Comparison of ENCODE assay signal across 25 mouse cellular contexts in the genomic region with DNA sequence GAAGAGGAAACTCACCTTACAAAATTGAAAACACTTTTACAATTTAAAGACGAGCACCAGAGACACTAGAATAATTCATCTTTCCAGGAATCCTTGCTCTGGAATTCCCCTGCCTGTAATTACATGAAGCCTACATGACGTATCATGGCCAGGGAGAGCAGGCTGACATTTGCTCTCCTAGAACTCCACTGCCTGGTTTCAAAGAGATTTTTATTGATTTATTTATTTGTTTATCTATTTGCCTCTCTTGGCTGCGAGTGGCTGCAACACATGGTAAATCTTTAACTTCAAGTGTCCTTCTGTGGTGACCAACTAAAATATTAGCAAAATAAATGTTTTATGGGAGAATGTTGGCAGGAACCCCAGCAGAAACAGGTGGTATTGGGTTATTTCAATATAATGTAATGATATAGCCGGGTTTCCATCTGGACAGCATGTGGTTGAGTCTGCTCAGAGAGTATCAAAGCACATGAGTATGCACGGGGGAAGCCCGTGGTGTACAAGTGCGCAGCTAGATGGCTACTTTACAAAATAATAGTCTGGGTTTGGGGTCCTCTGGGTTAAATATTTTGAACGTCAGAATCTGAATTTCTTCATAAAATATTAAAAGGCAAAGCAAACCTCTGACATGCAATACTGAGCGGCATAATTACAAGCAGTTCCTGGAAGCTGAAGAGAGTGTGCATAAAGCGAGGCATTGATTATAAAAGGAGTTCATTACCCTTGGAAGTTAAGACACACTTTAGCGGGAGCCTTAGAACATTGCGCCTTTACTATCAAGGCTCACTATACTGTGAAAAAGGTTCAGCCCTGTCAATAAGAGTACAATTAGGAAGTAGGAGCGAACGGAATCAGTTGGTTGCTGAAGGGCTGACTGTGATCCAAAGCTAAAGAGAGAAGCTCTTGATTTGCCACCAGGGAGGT.
A peak's percentile ranks its signal among the peaks of the same experiment; 100 is the strongest.
DNase-seq lines count a peak whose midpoint lies in the region; ATAC-seq and TF ChIP-seq lines count a peak whose summit lies in the region.
"Had no signal": no experiment of that assay in that cellular context is flagged by ENCODE, and none has a peak within 500 bp of the region (broad histone marks: within the 10 kb centered on the region; RNA-seq: fewer than 3 reads in every experiment).

No protein-coding gene starts in this region.

- no peaks in the 10 kb centered on the region for H3K27me3 ChIP-seq in hindbrain, postnatal 0 days (ENCODE audit: insufficient read depth, low read length)
- H3K27me3 ChIP-seq in hindbrain, embryonic 11.5 days (ENCODE audit: control insufficient read depth, insufficient read depth, low read length), result no peaks in the 10 kb centered on the region
- no peaks in the 10 kb centered on the region for H3K27me3 ChIP-seq in liver, postnatal 0 days (ENCODE audit: insufficient read depth, low read length)
- no peaks in the 10 kb centered on the region for H3K27me3 ChIP-seq in liver, embryonic 12.5 days (replicated peaks)
- no peaks in the 10 kb centered on the region for H3K27me3 ChIP-seq in embryonic facial prominence, embryonic 12.5 days
- peaks cover 7% of the 10 kb centered on the region; the same call in 1 of the 2 replicates for H3K27me3 ChIP-seq in limb, embryonic 13.5 days
- H3K27me3 ChIP-seq in forebrain, embryonic 16.5 days (replicated peaks; ENCODE audit: control insufficient read depth, insufficient read depth, low read length), result no peaks in the 10 kb centered on the region
- H3K27me3 ChIP-seq: CH12.LX; embryonic facial prominence, embryonic 15.5 days; forebrain, embryonic 15.5 days; kidney, embryonic 15.5 days; Patski had no signal

- H3K4me3 ChIP-seq in hindbrain, postnatal 0 days (ENCODE audit: low read length), result no peak overlapping the region
- no peak overlapping the region for H3K4me3 ChIP-seq in hindbrain, embryonic 11.5 days (ENCODE audit: low read depth, low read length)
- H3K4me3 ChIP-seq in liver, postnatal 0 days (ENCODE audit: low read depth, low read length), result no peak overlapping the region
- H3K4me3 ChIP-seq in liver, embryonic 12.5 days, result no peak overlapping the region
- H3K4me3 ChIP-seq in embryonic facial prominence, embryonic 12.5 days, result no peak overlapping the region
- no peak overlapping the region for H3K4me3 ChIP-seq in limb, embryonic 13.5 days
- no peak overlapping the region for H3K4me3 ChIP-seq in forebrain, embryonic 16.5 days (replicated peaks; ENCODE audit: low read length)
- H3K4me3 ChIP-seq: embryonic facial prominence, embryonic 15.5 days; forebrain, embryonic 15.5 days; kidney, embryonic 15.5 days; myocyte had no signal

- no peak overlapping the region for H3K9ac ChIP-seq in hindbrain, postnatal 0 days (replicated peaks; ENCODE audit: low read length)
- no peak overlapping the region for H3K9ac ChIP-seq in hindbrain, embryonic 11.5 days (ENCODE audit: low read depth, low read length)
- H3K9ac ChIP-seq in liver, postnatal 0 days (replicated peaks), result no peak overlapping the region
- H3K9ac ChIP-seq in liver, embryonic 12.5 days, result no peak overlapping the region
- H3K9ac ChIP-seq in embryonic facial prominence, embryonic 12.5 days, result no peak overlapping the region
- no peak overlapping the region for H3K9ac ChIP-seq in limb, embryonic 13.5 days
- H3K9ac ChIP-seq in forebrain, embryonic 16.5 days (replicated peaks; ENCODE audit: low read depth, low read length), result no peak overlapping the region
- H3K9ac ChIP-seq: embryonic facial prominence, embryonic 15.5 days; forebrain, embryonic 15.5 days; kidney, embryonic 15.5 days had no signal

- peak; percentile 18 for DNase-seq in hindbrain, postnatal 0 days (ENCODE audit: low spot score)
- no peak for DNase-seq in hindbrain, embryonic 11.5 days (ENCODE audit: low spot score)
- no peak for DNase-seq in liver, postnatal 0 days
- DNase-seq: B cell, adult 2 months; cerebellum, adult 11-12 months; gastrocnemius, postnatal 10 days; heart, adult 11 months; left cerebral cortex, postnatal 4 days; right cerebral cortex, postnatal 14 days; spleen, adult 18-20 months had no signal

- H3K36me3 ChIP-seq in hindbrain, postnatal 0 days (ENCODE audit: insufficient read depth, low read length), result no peaks in the 10 kb centered on the region
- H3K36me3 ChIP-seq in hindbrain, embryonic 11.5 days (ENCODE audit: control insufficient read depth, insufficient read depth, low read length), result no peaks in the 10 kb centered on the region
- H3K36me3 ChIP-seq in liver, postnatal 0 days (replicated peaks; ENCODE audit: insufficient read depth, low read length), result no peaks in the 10 kb centered on the region
- no peaks in the 10 kb centered on the region for H3K36me3 ChIP-seq in liver, embryonic 12.5 days
- no peaks in the 10 kb centered on the region for H3K36me3 ChIP-seq in embryonic facial prominence, embryonic 12.5 days
- no peaks in the 10 kb centered on the region for H3K36me3 ChIP-seq in limb, embryonic 13.5 days
- no peaks in the 10 kb centered on the region for H3K36me3 ChIP-seq in forebrain, embryonic 16.5 days (ENCODE audit: control insufficient read depth, insufficient read depth)
- H3K36me3 ChIP-seq: embryonic facial prominence, embryonic 15.5 days; forebrain, embryonic 15.5 days; G1E; kidney, embryonic 15.5 days had no signal

- TF ChIP-seq EP300 in liver, postnatal 0 days (IDR thresholded peaks at IDR 0.05; ENCODE audit: low read depth), result no peak

- H3K9me3 ChIP-seq in hindbrain, postnatal 0 days (ENCODE audit: low read length), result no peaks in the 10 kb centered on the region
- H3K9me3 ChIP-seq in hindbrain, embryonic 11.5 days (ENCODE audit: control insufficient read depth, low read length), result no peaks in the 10 kb centered on the region
- H3K9me3 ChIP-seq in liver, postnatal 0 days (ENCODE audit: low read length), result no peaks in the 10 kb centered on the region
- no peaks in the 10 kb centered on the region for H3K9me3 ChIP-seq in liver, embryonic 12.5 days (replicated peaks)
- no peaks in the 10 kb centered on the region for H3K9me3 ChIP-seq in embryonic facial prominence, embryonic 12.5 days
- H3K9me3 ChIP-seq in limb, embryonic 13.5 days, result no peaks in the 10 kb centered on the region
- no peaks in the 10 kb centered on the region for H3K9me3 ChIP-seq in forebrain, embryonic 16.5 days (ENCODE audit: control insufficient read depth, low read length)
- H3K9me3 ChIP-seq: embryonic facial prominence, embryonic 15.5 days; forebrain, embryonic 15.5 days; G1E; kidney, embryonic 15.5 days had no signal

- 74% methylated on average over 14 of the region's 14 CpGs for WGBS in hindbrain, postnatal 0 days
- WGBS in hindbrain, embryonic 11.5 days, result 80% methylated on average over 14 of the region's 14 CpGs
- WGBS in liver, postnatal 0 days (ENCODE audit: insufficient replicate concordance), result 73% methylated on average over 14 of the region's 14 CpGs
- 64% methylated on average over 14 of the region's 14 CpGs for whole genome bisulfite sequencing in liver, embryonic 12.5 days (ENCODE audit: insufficient replicate concordance)
- 54% methylated on average over 14 of the region's 14 CpGs for WGBS in embryonic facial prominence, embryonic 12.5 days
- WGBS in limb, embryonic 13.5 days, result 31% methylated on average over 14 of the region's 14 CpGs
- 80% methylated on average over 14 of the region's 14 CpGs for WGBS in forebrain, embryonic 16.5 days

- ATAC-seq in hindbrain, postnatal 0 days, result no peak
- ATAC-seq in hindbrain, embryonic 11.5 days (ENCODE audit: low FRiP score), result no peak
- ATAC-seq in liver, postnatal 0 days, result peak; percentile 43; the same call in 1 of the 2 replicates
- ATAC-seq in liver, embryonic 12.5 days, result no peak
- ATAC-seq in embryonic facial prominence, embryonic 12.5 days (ENCODE audit: insufficient number of reproducible peaks, insufficient read depth, low FRiP score, low TSS enrichment), result 0 out of 2 replicates have a peak, but pooled peaks have one; percentile 60
- ATAC-seq in limb, embryonic 13.5 days (ENCODE audit: low FRiP score, low read depth), result peak; percentile 98
- ATAC-seq in forebrain, embryonic 16.5 days, result no peak
- ATAC-seq: forebrain, embryonic 15.5 days; intestine, embryonic 16.5 days; lung, postnatal 0 days; Patski had no signal

- TF ChIP-seq CTCF in hindbrain, postnatal 0 days (IDR thresholded peaks at IDR 0.05; ENCODE audit: low read depth), result no peak
- TF ChIP-seq CTCF in liver, postnatal 0 days (IDR thresholded peaks at IDR 0.05; ENCODE audit: low read depth), result no peak

- H3K4me2 ChIP-seq in hindbrain, postnatal 0 days (ENCODE audit: low read depth, low read length), result no peak overlapping the region
- no peak overlapping the region for H3K4me2 ChIP-seq in hindbrain, embryonic 11.5 days (replicated peaks; ENCODE audit: low read depth, low read length)
- H3K4me2 ChIP-seq in liver, postnatal 0 days (ENCODE audit: low read depth, low read length), result no peak overlapping the region
- no peak overlapping the region for H3K4me2 ChIP-seq in liver, embryonic 12.5 days
- no peak overlapping the region for H3K4me2 ChIP-seq in embryonic facial prominence, embryonic 12.5 days (replicated peaks)
- H3K4me2 ChIP-seq in limb, embryonic 13.5 days (replicated peaks), result peak overlapping the region; percentile 30
- H3K4me2 ChIP-seq in forebrain, embryonic 16.5 days (ENCODE audit: low read length), result no peak overlapping the region
- H3K4me2 ChIP-seq: embryonic facial prominence, embryonic 15.5 days; forebrain, embryonic 15.5 days; heart, embryonic 11.5 days; kidney, embryonic 15.5 days; midbrain, embryonic 11.5 days had no signal

- no peaks in the 10 kb centered on the region for H3K4me1 ChIP-seq in hindbrain, postnatal 0 days (ENCODE audit: insufficient read depth, low read length)
- no peaks in the 10 kb centered on the region for H3K4me1 ChIP-seq in hindbrain, embryonic 11.5 days (replicated peaks; ENCODE audit: control insufficient read depth, insufficient read depth, low read length)
- no peaks in the 10 kb centered on the region for H3K4me1 ChIP-seq in liver, postnatal 0 days (ENCODE audit: insufficient read depth)
- H3K4me1 ChIP-seq in liver, embryonic 12.5 days, result no peaks in the 10 kb centered on the region
- H3K4me1 ChIP-seq in embryonic facial prominence, embryonic 12.5 days, result no peaks in the 10 kb centered on the region
- peaks cover 17% of the 10 kb centered on the region for H3K4me1 ChIP-seq in limb, embryonic 13.5 days
- no peaks in the 10 kb centered on the region for H3K4me1 ChIP-seq in forebrain, embryonic 16.5 days (replicated peaks; ENCODE audit: control insufficient read depth, insufficient read depth, low read length)
- H3K4me1 ChIP-seq: forebrain, embryonic 15.5 days; kidney, embryonic 15.5 days had no signal

- no peak overlapping the region for H3K27ac ChIP-seq in hindbrain, postnatal 0 days
- no peak overlapping the region for H3K27ac ChIP-seq in hindbrain, embryonic 11.5 days (ENCODE audit: low read depth, low read length)
- no peak overlapping the region for H3K27ac ChIP-seq in liver, postnatal 0 days (ENCODE audit: low read depth)
- no peak overlapping the region for H3K27ac ChIP-seq in liver, embryonic 12.5 days
- no peak overlapping the region for H3K27ac ChIP-seq in embryonic facial prominence, embryonic 12.5 days
- no peak overlapping the region for H3K27ac ChIP-seq in limb, embryonic 13.5 days
- H3K27ac ChIP-seq in forebrain, embryonic 16.5 days (ENCODE audit: low read length), result no peak overlapping the region
- H3K27ac ChIP-seq: embryonic facial prominence, embryonic 15.5 days; forebrain, embryonic 15.5 days; kidney, embryonic 15.5 days had no signal

Comparison
In these comparisons a context has a peak if more than half of its experiments do, and no peak if none do; other contexts are left out.
1. ATAC-seq: peak in liver, postnatal 0 days (single experiment), embryonic facial prominence, embryonic 12.5 days (single experiment) and limb, embryonic 13.5 days (single experiment); none in hindbrain, postnatal 0 days (single experiment), hindbrain, embryonic 11.5 days (single experiment), liver, embryonic 12.5 days (single experiment) and forebrain, embryonic 16.5 days (single experiment).